Mouse (Mus musculus) forebrain, embryonic 11.5 days (tissue): ENCODE results near the gene AW549877. TPM values are rescaled to one million over a fixed set of nuclear protein-coding genes. Genes with fewer than 3 reads are reported as not detected.

Experiments
- ATAC-seq: fragments of 200-750 bp; cut with Nextera tagmentation; replicated peaks from 2 replicates; pipeline ENCODE4 v1.8.0; 2017; ENCODE audit warnings: moderate TSS enrichment; ENCODE audit not compliant: low FRiP score
- DNase-seq: peaks from one replicate; pipeline ENCODE4 v3.0.0-alpha.2; 2017; ENCODE audit warnings: low spot score
- H3K27ac ChIP-seq: fragments of 300-500 bp; sonication (generic); 2 replicates; pipeline ENCODE4 v1.5.1; 2014; ENCODE audit warnings: low read depth, low read length
- H3K27me3 ChIP-seq: fragments of 300-500 bp; sonication (generic); 2 replicates; pipeline ENCODE4 v1.6.1; 2014; ENCODE audit warnings: mild to moderate bottlenecking, low read length, mixed read lengths; ENCODE audit not compliant: control insufficient read depth, insufficient read depth
- H3K36me3 ChIP-seq: fragments of 300-500 bp; sonication (generic); 2 replicates; pipeline ENCODE4 v1.6.1; 2014; ENCODE audit warnings: mild to moderate bottlenecking, low read length, moderate library complexity, mixed read lengths; ENCODE audit not compliant: control insufficient read depth, insufficient read depth
- H3K4me1 ChIP-seq: fragments of 300-500 bp; sonication (generic); replicated peaks from 2 replicates; pipeline ENCODE4 v1.6.1; 2014; ENCODE audit warnings: low read length, mixed read lengths; ENCODE audit not compliant: control insufficient read depth, insufficient read depth
- H3K4me2 ChIP-seq: fragments of 300-500 bp; sonication (generic); 2 replicates; pipeline ENCODE4 v1.6.1; 2014; ENCODE audit warnings: low read depth, mild to moderate bottlenecking, low read length, moderate library complexity, mixed read lengths; ENCODE audit not compliant: severe bottlenecking
- H3K4me3 ChIP-seq: fragments of 300-500 bp; sonication (generic); 2 replicates; pipeline ENCODE4 v1.5.1; 2014; ENCODE audit warnings: low read depth, low read length
- H3K9ac ChIP-seq: fragments of 300-500 bp; sonication (generic); 2 replicates; pipeline ENCODE4 v1.6.1; 2014; ENCODE audit warnings: low read length
- H3K9me3 ChIP-seq: fragments of 300-500 bp; sonication (generic); 2 replicates; pipeline ENCODE4 v1.6.1; 2016; ENCODE audit warnings: low read length, mixed read lengths; ENCODE audit not compliant: control insufficient read depth
- WGBS: fragments of 180-500 bp; shearing (Covaris S2); extraction: QIAGEN DNeasy Blood & Tissue Kit; methylation state at CpG from one replicate; pipeline ENCODE4 v1.1.7; 2014; 5-methylcytosine and 5-hydroxymethylcytosine counted together
- polyA plus RNA-seq: library from polyadenylated mRNA; unstranded; fragments of >200 nt; fragmentation: Nextera tagmentation; extraction: Ambion mirVana; gene quantifications from 2 replicates; pipeline ENCODE4 v1.2.1, GENCODE M21; 2014

AW549877 gene
- polyA plus RNA-seq, 1 experiment from 2014 or later: 61.7 TPM

DNA sequence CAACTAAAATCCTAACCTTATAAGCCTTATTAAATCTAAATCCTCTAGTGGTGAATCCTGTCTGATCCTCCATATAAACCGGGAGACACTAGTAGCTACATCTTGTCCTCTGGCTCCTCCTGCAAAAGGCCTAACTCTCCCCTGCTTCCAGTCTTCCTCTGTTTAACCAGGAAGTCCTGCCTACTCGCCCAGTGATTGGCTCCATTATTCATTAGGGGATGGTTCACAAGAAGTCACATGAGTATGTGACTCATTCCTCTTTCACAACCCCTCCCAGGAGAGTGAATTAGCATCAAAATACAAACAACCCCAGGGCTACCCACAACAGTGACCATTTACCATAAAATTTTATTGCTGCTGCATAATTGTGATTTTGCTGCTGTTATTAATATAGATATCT, 3.6 kb upstream of the AW549877 start:
- H3K27ac ChIP-seq: no peak overlapping the region
- 74% methylated on average over 2 of the region's 2 CpGs for WGBS
- H3K4me2 ChIP-seq: no peak overlapping the region
- H3K27me3 ChIP-seq: no peaks in the 10 kb centered on the region
- no peak overlapping the region for H3K9ac ChIP-seq
- no peak for ATAC-seq
- H3K4me3 ChIP-seq: no peak overlapping the region
- H3K36me3 ChIP-seq: no peaks in the 10 kb centered on the region
- H3K9me3 ChIP-seq: no peaks in the 10 kb centered on the region
- DNase-seq: no peak
- H3K4me1 ChIP-seq: no peaks in the 10 kb centered on the region

DNA sequence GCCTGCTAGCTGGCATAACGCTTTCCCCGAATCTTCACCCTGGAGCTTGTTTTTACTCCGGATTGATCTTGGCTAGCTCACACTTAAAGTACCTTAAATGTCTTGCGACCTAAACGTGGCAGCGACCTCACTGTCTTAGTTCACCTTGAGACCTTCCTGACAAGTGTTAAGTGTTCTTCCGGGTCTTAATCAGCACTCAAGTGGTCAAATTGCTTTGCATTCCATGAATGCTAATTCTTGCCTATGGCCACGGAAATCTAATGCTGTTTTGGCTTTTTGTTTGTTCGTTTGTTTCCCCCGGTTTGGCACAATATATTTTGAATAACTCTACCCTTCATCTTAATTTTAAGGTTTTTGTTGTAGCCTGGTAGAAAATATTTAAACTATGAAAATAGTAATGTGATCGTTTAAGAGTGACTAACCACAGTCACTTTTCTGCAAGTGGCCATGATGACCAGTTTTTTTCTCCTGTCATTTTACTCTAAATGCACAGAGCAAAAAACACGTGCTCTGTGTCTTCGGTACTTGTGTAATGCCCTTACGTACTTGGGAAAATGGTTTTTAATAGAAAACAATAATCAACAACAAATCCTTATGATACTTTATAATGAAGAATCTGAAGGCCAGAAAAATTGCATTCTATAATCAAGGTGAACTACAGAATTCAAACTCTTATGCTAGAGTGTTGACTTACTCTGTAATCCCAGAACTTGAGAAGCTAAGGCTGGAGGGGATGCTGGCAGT, 895 bp upstream of the AW549877 start:
- 26% methylated on average over 14 of the region's 14 CpGs for WGBS
- H3K4me3 ChIP-seq: peak overlapping the region; percentile 72
- no peak for DNase-seq

DNA sequence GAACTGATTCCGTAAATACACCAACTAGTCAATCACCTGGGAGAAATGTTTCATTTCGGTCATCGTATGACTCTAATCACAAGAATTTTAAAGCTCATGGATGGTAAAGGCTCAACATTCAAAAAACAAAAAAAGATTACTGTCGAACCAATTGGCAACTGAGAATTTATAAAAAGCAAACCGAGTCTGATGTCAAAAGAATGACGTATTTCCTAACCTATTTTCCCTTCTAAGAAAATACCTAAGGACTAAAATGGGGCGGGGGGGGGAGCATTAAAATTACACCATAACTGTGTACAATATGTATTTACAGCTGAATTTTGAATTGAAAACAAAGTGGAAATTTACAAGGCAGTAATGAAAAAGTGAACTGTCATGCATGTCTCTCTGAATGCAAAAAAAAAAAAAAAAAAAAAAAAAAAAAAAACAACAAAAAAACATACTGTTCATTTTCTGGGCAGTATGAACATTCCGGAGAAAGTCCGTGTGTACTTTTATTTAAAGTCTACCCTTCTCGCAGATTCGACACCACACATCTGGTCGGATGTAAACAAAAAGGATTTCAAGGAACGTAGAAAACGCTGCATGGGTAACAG, 594 bp downstream of the AW549877 start:
- H3K4me3 ChIP-seq: peak overlapping the region; percentile 72
- no peaks in the 10 kb centered on the region for H3K9me3 ChIP-seq
- no peaks in the 10 kb centered on the region; the same call in 1 of the 2 replicates for H3K36me3 ChIP-seq
- peak overlapping the region; percentile 43 for H3K4me2 ChIP-seq
- no peaks in the 10 kb centered on the region for H3K27me3 ChIP-seq
- DNase-seq (no peak), ATAC-seq (no peak)
- 27% methylated on average over 14 of the region's 14 CpGs for whole genome bisulfite sequencing
- H3K4me1 ChIP-seq: no peaks in the 10 kb centered on the region
- peak overlapping the region; percentile 80 for H3K27ac ChIP-seq
- H3K9ac ChIP-seq: peak overlapping the region; percentile 77

More for the DNA sequence above, 895 bp upstream of the AW549877 start:
- Histone ChIP-seq H3K27ac (peak overlapping the region; percentile 57), H3K4me1 (no peaks in the 10 kb centered on the region), H3K36me3 (no peaks in the 10 kb centered on the region), H3K27me3 (no peaks in the 10 kb centered on the region), H3K9me3 (no peaks in the 10 kb centered on the region), H3K9ac (peak overlapping the region; percentile 61), H3K4me2 (peak overlapping the region; percentile 60)
- no peak for ATAC-seq

DNA sequence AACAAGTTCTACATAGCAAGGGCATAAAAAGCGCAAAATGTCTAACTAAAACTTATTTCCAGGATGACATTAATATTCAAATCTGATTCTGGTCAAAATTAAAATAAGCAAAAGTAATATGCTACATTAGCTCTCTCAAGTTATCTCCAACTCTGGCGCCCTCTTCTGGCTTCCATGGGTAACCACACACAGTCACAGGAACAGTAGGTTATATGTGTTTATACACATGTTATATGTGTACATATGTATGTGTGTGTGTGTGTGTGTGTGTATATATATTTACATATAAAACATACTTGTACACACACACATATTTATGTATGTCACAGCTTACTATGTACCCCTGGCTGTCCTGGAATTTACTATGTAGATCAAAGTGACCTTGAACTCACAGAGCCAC, 7.6 kb downstream of the AW549877 start:
- Histone ChIP-seq H3K4me1 (no peaks in the 10 kb centered on the region), H3K27me3 (no peaks in the 10 kb centered on the region), H3K4me2 (no peak overlapping the region), H3K9ac (no peak overlapping the region), H3K27ac (no peak overlapping the region), H3K4me3 (no peak overlapping the region), H3K36me3 (peaks cover 9% of the 10 kb centered on the region; the same call in 1 of the 2 replicates), H3K9me3 (no peaks in the 10 kb centered on the region)
- ATAC-seq (no peak), DNase-seq (peak; percentile 51)
- 61% methylated on average over 2 of the region's 2 CpGs for WGBS

DNA sequence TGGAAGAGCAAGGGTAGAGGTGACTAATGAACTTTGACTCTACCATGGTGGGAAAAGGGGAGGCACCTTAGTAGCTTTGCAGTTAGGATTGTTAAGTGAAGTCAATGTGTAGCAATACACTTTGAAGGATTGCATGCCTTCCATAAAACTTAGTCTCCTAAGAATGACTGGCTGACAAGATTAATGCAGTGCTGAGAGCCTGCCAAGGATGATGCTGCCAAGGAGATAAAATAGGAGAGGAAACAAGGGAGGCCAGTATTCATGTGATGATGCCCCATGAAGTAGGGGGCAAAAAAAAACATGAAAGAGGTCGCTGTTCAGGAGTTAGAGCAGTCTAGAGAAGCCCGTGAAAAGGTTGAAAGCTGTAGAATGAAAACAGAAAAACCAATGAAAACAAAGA, 10.7 kb downstream of the AW549877 start:
- DNase-seq: no peak
- no peaks in the 10 kb centered on the region for H3K27me3 ChIP-seq
- H3K4me1 ChIP-seq: no peaks in the 10 kb centered on the region
- no peak overlapping the region for H3K27ac ChIP-seq
- no peaks in the 10 kb centered on the region for H3K9me3 ChIP-seq
- H3K36me3 ChIP-seq: peaks cover 9% of the 10 kb centered on the region; the same call in 1 of the 2 replicates
- no peak overlapping the region for H3K4me2 ChIP-seq
- WGBS: 85% methylated on average over 2 of the region's 2 CpGs
- no peak overlapping the region for H3K9ac ChIP-seq
- H3K4me3 ChIP-seq: no peak overlapping the region
- ATAC-seq: no peak

DNA sequence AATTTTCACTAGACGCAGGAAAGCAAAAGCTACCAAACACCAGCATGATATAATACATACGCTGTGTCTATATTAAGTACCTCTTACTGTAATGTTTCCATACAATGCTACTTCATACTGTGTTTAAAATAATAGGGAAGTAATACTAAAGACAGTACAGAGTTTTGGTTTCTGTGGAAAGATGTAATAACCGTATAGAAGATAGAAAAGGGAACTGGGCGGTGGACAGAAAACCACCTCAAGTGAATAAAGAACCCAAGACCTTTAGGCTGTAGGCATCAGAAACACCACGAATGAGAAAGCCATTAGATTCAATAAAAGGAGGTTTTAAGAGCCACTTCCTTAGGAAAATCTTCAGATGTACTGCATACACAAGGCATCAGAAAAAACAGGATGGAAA, 12.8 kb downstream of the AW549877 start:
- Histone ChIP-seq H3K27me3 (no peaks in the 10 kb centered on the region), H3K4me1 (no peaks in the 10 kb centered on the region), H3K36me3 (peaks cover 2% of the 10 kb centered on the region; the same call in 1 of the 2 replicates), H3K27ac (no peak overlapping the region), H3K9ac (no peak overlapping the region), H3K4me3 (no peak overlapping the region), H3K4me2 (no peak overlapping the region), H3K9me3 (no peaks in the 10 kb centered on the region)
- ATAC-seq (no peak), DNase-seq (no peak)
- WGBS: 94% methylated on average over 5 of the region's 5 CpGs

DNA sequence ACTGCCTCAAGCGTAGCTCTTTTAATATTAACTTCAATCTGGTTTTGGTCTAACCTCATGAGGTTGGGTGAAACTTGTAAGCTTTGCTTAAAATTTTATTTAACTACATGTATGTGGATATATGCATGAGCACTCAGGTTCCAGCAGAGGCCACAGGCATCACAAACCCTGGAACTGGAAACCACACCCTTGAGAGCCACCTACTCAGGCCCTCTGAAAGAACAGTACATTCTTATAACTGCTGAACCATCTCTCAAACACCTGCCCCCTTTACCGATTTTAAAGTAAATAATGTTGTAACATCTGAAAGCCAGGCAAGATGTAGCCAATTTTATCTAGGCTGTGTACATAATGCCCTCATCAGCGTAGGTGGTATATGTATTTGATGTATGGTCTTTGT, 15.7 kb downstream of the AW549877 start:
- H3K9me3 ChIP-seq: no peaks in the 10 kb centered on the region
- no peak overlapping the region; the same call in 1 of the 2 replicates for H3K4me2 ChIP-seq
- no peaks in the 10 kb centered on the region for H3K4me1 ChIP-seq
- DNase-seq (no peak), ATAC-seq (no peak)
- H3K9ac ChIP-seq: peak overlapping the region; percentile 94
- no peaks in the 10 kb centered on the region for H3K36me3 ChIP-seq
- peak overlapping the region; percentile 79; the same call in 1 of the 2 replicates for H3K27ac ChIP-seq
- H3K4me3 ChIP-seq: peak overlapping the region; percentile 61; the same call in 1 of the 2 replicates
- H3K27me3 ChIP-seq: no peaks in the 10 kb centered on the region
- WGBS: 86% methylated on average over 3 of the region's 3 CpGs

DNA sequence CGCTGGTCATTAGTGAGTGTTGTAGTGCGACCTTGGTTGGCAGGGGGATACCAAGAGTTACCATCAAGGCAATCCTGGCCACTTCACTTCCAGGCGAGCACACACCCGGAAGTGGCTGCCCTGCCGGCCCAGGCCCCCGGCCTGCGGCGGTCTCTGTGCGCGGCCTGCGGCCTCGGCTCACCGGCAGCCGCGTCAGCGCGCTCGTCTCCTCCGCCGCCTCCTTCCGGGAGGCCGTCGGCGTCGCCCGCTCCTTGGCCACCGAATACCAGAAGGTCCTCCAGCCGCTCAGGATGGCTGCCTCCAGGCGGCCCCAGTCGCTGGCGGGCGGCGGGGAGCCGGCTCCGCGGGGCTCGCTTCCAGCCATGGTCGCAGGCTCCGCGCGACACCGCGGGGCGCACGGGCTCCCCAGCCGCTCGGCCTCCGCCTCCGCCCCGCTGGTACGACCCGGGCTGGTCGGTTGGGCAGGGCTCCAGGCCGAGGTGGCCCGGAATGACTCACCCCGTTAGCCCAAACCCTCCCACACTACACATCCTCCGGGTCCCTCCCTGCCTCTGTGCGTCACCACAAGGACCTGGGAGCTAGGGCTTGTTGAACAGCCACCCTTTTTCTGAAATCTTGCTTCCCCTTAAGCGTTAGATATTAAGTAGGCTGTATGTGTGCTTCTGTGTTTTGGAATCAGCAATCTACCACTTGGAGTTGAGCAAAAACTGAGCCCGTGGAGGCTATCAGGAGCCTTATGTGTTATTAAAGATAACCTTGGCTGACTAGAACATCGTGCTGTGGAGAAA, 16.3 kb downstream of the AW549877 start, which contains the start of gene Fbxo4:
Gene Fbxo4 (minus strand): TSS at position 513 of the 788 bp plus-strand sequence.
- Histone ChIP-seq H3K4me2 (peak within 1 kb of the TSS; percentile 71), H3K27me3 (no peaks in the 10 kb centered on the region), H3K4me1 (no peaks in the 10 kb centered on the region), H3K27ac (peak within 1 kb of the TSS; percentile 79), H3K36me3 (no peaks in the 10 kb centered on the region), H3K4me3 (peak within 1 kb of the TSS; percentile 61), H3K9ac (peak within 1 kb of the TSS; percentile 94), H3K9me3 (no peaks in the 10 kb centered on the region)
- 3% methylated on average over 58 of the region's 61 CpGs for WGBS
- peak; percentile 79 for DNase-seq
- peak; percentile 94 for ATAC-seq
